Mouse (Mus musculus) cerebellum, adult 2 months (tissue): Measurements from ENCODE around the gene Ppp2r3a. TPM values are rescaled to one million over a fixed set of nuclear protein-coding genes. Genes with fewer than 3 reads are reported as not detected.
A peak's percentile ranks its signal among the peaks of the same experiment; 100 is the strongest.

Experiments used
- DNase-seq, 2 experiments: peaks; one replicate each; pipeline ENCODE4 v3.0.0; 2021
- H3K27ac ChIP-seq: fragments of 200-500 bp; 2 replicates; pipeline ENCODE4 v1.5.1; 2012; ENCODE audit warnings: low read length, control low read depth, inconsistent platforms; ENCODE audit not compliant: insufficient read depth
- H3K27me3 ChIP-seq: fragments of 200-500 bp; 2 replicates; pipeline ENCODE4 v1.6.1; 2012; ENCODE audit warnings: inconsistent platforms, mild to moderate bottlenecking, low read length, moderate library complexity; ENCODE audit not compliant: control insufficient read depth, insufficient read depth
- H3K4me1 ChIP-seq: fragments of 200-500 bp; 2 replicates; pipeline ENCODE4 v1.6.1; 2011; ENCODE audit warnings: low read length; ENCODE audit not compliant: control insufficient read depth, insufficient read depth
- H3K4me3 ChIP-seq: fragments of 200-500 bp; replicated peaks from 2 replicates; pipeline ENCODE3; 2011; ENCODE audit warnings: mild to moderate bottlenecking, low read depth, low read length, control low read depth; ENCODE audit not compliant: insufficient read depth
- CTCF ChIP-seq: fragments of 200-500 bp; IDR thresholded peaks from 2 replicates; pipeline ENCODE4 v1.5.1; 2011; ENCODE audit warnings: low read depth, mild to moderate bottlenecking, control low read depth, low read length, moderate library complexity, borderline replicate concordance; ENCODE audit not compliant: insufficient read depth
- POLR2A ChIP-seq: fragments of 200-500 bp; IDR thresholded peaks from 2 replicates; pipeline ENCODE4 v1.6.1; 2011; ENCODE audit warnings: low read length, control low read depth, borderline replicate concordance; ENCODE audit not compliant: insufficient read depth
- WGBS: fragments of 180-500 bp; shearing (Covaris S2); methylation state at CpG from one replicate; pipeline ENCODE4 v1.1.7; 2018; 5-methylcytosine and 5-hydroxymethylcytosine counted together
- polyA plus RNA-seq: library from polyadenylated mRNA; depleted of rRNA; stranded (reverse); fragments of >200 nt; gene quantifications from 2 replicates; pipeline ENCODE4 v1.2.3, GENCODE M21; 2012; rRNA removed

The Ppp2r3a gene
- 17.6 and 18.8 TPM in 2 replicates for polyA plus RNA-seq

DNA sequence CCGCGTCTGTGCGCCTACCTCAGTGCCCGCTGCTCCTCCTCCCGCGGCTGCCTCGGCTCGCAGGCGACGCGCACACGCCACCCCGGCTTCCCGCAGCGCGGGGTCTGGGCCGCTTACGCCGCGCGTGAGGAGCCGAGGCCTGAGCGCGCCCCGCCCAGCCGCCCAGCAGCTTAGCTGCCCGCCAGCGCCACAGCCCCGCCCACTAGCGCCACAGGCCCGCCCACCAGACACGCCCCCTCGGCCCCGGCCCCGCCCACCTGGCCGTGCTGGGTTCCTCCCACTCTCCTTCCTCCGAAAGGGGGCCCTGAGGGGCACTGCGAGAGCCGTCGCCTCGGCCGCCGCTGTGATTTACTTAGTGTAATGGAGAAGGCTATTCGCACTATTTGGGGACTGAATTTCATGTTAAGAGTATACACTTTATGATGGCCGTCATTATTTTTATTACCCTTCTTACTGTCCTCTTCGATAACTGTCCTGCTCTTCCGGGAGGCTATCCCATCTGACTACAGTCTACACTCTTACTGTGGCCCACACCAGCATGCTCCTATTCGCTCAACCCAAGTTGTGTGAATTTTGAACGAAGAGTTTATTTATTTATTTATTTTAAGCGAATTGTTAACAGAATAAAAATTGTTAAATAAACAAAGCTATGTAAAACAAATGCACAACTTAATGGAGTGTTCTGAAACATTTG lies at the start of gene Ppp2r3a:
TSS of gene Ppp2r3a (minus strand) at position 152 of the 694 bp plus-strand sequence.
- H3K4me3 ChIP-seq: peak within 1 kb of the TSS; percentile 86
- H3K4me1 ChIP-seq: no peaks in the 10 kb centered on the region; the same call in 1 of the 2 replicates
- WGBS: 1% methylated on average over 44 of the region's 50 CpGs

DNA sequence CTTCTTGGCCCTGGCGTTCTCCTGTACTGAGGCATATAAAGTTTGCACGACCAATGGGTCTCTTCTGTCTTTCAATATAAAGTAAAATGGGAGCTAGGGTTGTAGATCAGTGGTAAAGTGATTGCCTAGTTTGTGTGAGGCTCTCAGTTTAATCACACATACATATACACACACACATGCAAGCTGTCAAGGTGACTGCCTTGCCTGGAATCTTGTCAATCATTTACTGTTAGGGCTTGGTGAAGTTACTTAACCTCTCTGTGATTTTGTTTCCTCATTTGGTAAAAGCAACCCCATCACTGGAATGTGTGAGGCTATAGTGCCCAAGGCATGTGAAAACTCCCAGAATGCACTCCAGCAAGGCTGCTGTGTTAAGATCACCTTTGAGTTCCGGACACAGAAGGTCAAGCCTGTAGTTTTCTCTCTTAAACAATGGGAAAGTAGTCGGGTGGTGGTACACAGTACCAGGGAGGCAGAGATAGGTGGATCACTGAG lies 48.9 kb upstream of the Ppp2r3a start:
- no peak overlapping the region for H3K27ac ChIP-seq
- TF ChIP-seq CTCF (no peak), POLR2A (no peak)
- DNase-seq: no peak
- no peaks in the 10 kb centered on the region for H3K4me1 ChIP-seq
- WGBS: 88% methylated on average over 4 of the region's 4 CpGs
- H3K4me3 ChIP-seq: no peak overlapping the region
- H3K27me3 ChIP-seq: no peaks in the 10 kb centered on the region

More for the DNA sequence above, at the start of gene Ppp2r3a:
- Histone ChIP-seq H3K27ac (peak within 1 kb of the TSS; percentile 75; the same call in 1 of the 2 replicates), H3K27me3 (no peaks in the 10 kb centered on the region)
- DNase-seq: peak; percentile 93 to 97
- TF ChIP-seq CTCF: no peak
- peak; percentile 29; the same call in 1 of the 2 replicates for TF ChIP-seq POLR2A

DNA sequence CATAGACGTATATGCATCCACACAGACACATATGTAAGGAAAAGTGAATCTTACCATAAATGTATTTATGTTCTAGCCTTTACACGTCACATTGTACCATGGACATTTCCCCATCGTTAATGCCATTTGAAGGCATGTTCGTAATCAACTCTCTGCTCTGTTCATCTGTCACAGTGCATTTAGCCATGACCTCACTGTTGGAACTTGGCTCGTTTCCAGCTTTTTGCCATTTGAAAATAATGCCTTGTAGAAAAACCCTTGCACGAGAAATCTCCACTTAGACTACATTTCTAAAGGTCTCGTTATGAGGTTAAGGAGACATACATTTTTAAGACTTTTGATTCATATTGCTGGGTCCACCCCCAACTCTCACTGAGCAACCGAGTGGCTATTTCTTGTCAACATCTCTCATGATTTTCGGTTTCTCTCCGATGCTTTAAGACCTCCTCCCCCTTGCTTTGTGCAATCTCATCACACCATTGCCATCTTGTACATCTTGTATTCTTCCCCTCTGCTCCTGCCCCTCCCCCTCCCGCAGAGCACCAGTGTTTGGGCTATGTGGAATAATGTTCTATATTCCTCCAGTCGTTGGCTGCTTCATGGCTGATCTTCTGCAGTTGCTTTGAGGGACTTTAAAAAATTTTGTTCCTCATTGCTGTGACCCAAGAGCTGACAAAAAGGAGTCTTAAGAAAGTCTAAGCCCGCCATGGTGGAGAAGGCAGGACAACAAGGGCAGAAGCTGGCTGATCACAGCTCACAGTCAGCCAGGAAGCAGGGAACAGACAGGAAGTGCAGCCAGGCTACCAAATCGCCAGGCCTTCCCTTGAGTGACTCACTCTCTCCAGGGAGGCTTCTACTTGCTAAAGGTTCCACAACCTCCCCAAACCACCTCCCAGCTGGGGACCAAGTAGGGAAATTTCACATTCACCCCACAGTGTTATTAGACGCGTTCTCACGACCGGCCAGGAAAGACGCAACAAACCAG lies 40.4 kb upstream of the Ppp2r3a start:
- no peak for TF ChIP-seq POLR2A
- TF ChIP-seq CTCF: no peak
- H3K27ac ChIP-seq: no peak overlapping the region
- peak; percentile 16 to 38 for DNase-seq
- no peak overlapping the region for H3K4me3 ChIP-seq
- H3K27me3 ChIP-seq: no peaks in the 10 kb centered on the region
- 56% methylated on average over 19 of the region's 19 CpGs for WGBS
- H3K4me1 ChIP-seq: peaks cover 3% of the 10 kb centered on the region; the same call in 1 of the 2 replicates

DNA sequence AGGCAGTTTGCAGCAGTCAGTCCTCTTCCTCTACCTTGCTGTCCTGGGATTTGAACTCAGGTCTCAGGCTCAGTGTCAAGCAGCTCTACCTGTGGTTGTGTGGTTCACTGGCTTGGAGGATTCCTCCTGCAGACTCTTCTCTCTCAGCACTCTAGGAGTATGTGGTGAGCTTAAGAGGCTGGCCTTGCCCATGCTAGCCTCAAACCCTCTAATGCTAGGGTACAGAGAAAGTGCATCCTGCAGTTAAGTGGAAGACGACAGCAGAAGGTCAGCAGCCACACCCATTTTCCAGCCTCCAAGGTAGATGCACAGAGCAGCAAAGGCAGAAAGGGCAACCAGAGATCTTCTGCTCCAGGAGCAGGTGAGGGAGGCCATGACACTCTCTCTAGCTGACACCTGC lies 39.3 kb upstream of the Ppp2r3a start:
- no peaks in the 10 kb centered on the region for H3K27me3 ChIP-seq
- no peak overlapping the region for H3K4me3 ChIP-seq
- peaks cover 3% of the 10 kb centered on the region; the same call in 1 of the 2 replicates for H3K4me1 ChIP-seq
- TF ChIP-seq POLR2A (no peak), CTCF (no peak)
- WGBS: 82% methylated on average over 1 of the region's 1 CpGs
- DNase-seq: no peak
- no peak overlapping the region for H3K27ac ChIP-seq

DNA sequence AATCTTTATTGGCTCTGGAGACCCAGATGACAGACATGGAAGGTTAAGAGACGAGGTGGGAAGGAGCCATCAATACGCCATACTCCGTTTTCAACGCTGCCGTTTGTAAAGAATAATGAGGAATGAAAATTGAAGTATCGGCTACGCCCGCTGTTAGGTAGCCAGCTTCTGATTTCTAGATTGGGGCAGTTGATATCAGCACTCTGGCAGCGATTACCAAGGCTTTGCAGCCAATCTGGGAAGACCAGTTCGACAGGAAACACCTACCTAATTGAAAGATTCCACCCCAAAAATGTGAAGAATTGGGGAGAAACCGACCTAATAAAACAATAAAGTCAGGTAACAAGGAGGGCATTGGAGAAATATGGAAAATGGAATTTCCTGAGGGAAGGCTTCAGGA lies 38.2 kb upstream of the Ppp2r3a start:
- H3K4me1 ChIP-seq: peaks cover 3% of the 10 kb centered on the region; the same call in 1 of the 2 replicates
- DNase-seq: no peak
- H3K27me3 ChIP-seq: no peaks in the 10 kb centered on the region
- no peak overlapping the region for H3K27ac ChIP-seq
- WGBS: 95% methylated on average over 11 of the region's 11 CpGs
- TF ChIP-seq CTCF: no peak
- no peak for TF ChIP-seq POLR2A
- no peak overlapping the region for H3K4me3 ChIP-seq

DNA sequence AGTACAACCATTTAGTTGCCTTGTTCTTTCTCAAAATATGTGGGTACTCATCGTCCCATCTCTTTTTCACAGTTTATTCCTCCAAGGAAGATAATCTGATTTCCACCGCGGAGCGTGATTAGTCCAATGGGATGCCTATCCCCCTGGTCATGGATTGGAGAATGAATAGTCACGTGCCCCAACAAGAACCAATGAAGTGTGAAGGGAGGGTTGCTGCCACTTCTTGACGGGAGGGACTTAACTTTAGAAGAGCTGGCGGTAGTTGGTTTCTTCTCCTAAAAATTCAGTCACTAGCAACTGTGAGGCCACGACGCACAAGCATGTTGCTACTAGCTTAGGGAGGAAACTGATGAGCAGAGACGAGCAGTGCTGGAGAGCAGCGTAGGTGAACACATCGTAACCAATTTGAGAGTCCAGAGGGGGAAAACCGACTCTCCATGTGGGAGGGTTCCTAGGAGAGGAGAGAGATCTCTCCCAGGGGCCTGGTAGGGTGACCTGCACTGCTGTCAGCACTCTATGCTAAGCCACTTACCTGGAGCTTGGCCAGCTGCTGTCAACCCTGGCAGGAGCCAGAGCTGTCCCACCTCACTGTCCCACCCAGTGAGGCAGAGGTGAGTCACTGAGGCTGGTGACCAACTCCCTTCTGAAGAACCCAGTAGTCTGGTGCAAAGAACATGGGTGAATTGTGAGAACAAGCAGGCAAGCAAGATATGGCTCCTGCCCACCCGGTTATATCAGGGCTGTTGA lies 37.5 kb upstream of the Ppp2r3a start:
- DNase-seq: no peak
- TF ChIP-seq CTCF: no peak
- TF ChIP-seq POLR2A: no peak
- H3K27ac ChIP-seq: no peak overlapping the region
- 92% methylated on average over 14 of the region's 14 CpGs for WGBS
- H3K27me3 ChIP-seq: no peaks in the 10 kb centered on the region
- H3K4me3 ChIP-seq: no peak overlapping the region
- peaks cover 3% of the 10 kb centered on the region; the same call in 1 of the 2 replicates for H3K4me1 ChIP-seq

DNA sequence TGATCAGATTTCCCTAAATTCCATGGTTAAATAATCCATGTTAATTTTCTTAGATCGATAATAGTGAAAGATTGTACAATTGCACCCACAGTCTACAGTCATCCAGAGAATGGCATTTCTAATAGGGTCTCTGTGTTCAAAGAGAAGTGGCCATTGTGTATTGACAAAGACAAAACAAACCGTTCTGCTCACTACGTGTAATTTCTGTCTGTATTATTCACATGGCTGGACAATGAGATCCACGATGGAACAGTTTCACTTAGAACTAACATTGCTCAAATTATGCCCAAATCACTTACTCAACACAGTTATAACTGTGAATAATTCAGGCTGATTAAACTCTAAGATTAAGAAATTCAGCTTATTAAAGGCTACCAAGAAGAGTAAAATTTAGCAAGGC lies 35.2 kb upstream of the Ppp2r3a start:
- H3K27me3 ChIP-seq: no peaks in the 10 kb centered on the region
- TF ChIP-seq POLR2A: no peak
- TF ChIP-seq CTCF: no peak
- peaks cover 3% of the 10 kb centered on the region; the same call in 1 of the 2 replicates for H3K4me1 ChIP-seq
- no peak for DNase-seq
- H3K4me3 ChIP-seq: no peak overlapping the region
- no peak overlapping the region for H3K27ac ChIP-seq
- 46% methylated on average over 4 of the region's 4 CpGs for WGBS
